Mouse (Mus musculus): ENCODE results near the gene Kalrn. TPM values are rescaled to one million over a fixed set of nuclear protein-coding genes. Genes with fewer than 3 reads are reported as not detected.
A peak's percentile ranks its signal among the peaks of the same experiment; 100 is the strongest.

Gene Kalrn
- polyA plus RNA-seq, 2 experiments, result 8.8 to 11.7 TPM

DNA sequence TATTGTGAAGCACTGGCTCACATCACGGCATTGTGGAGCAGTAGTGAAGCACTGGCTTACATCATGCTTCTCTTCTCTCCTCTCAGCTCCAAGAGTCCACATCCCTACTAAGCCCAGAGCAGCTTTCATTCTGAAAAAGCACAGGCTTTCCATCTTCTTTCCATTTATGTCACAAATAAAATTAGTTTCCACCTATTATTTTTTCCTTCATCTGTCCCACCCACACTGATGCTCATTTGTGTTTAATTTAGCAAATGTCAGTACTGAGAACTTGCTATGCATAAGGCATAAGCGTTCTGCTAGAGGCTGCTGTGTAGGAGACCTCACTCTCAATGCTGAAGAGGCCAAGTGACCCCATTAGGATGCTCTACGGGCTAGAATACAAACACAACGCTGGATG, 333.7 kb downstream of the Kalrn start:
- 81% methylated on average over 4 of the region's 4 CpGs for WGBS
- no peak overlapping the region for H3K4me2 ChIP-seq (replicated peaks; ENCODE audit: low read depth, low read length, severe bottlenecking)
- H3K27ac ChIP-seq (replicated peaks; ENCODE audit: low read depth, low read length), result no peak overlapping the region
- no peak for TF ChIP-seq POLR2A (IDR thresholded peaks at IDR 0.05; ENCODE audit: borderline replicate concordance, extremely low read depth, insufficient read depth, insufficient read length)
- H3K9ac ChIP-seq (ENCODE audit: low read depth, low read length, severe bottlenecking), result no peak overlapping the region
- no peaks in the 10 kb centered on the region for H3K27me3 ChIP-seq (ENCODE audit: control insufficient read depth, insufficient read depth, low read length)
- H3K4me3 ChIP-seq (replicated peaks; ENCODE audit: low read length), result no peak overlapping the region
- H3K9me3 ChIP-seq (ENCODE audit: control insufficient read depth, low read length), result no peaks in the 10 kb centered on the region
- DNase-seq (ENCODE audit: low spot score) (no peak), ATAC-seq (ENCODE audit: low FRiP score, low read depth) (no peak)
- H3K36me3 ChIP-seq (ENCODE audit: control insufficient read depth, insufficient read depth, low read length), result peaks cover 21% of the 10 kb centered on the region
- H3K4me1 ChIP-seq (ENCODE audit: control insufficient read depth, insufficient read depth, low read length), result 0 out of 2 replicates have a peak, but pooled peaks cover 9% of the 10 kb centered on the region

DNA sequence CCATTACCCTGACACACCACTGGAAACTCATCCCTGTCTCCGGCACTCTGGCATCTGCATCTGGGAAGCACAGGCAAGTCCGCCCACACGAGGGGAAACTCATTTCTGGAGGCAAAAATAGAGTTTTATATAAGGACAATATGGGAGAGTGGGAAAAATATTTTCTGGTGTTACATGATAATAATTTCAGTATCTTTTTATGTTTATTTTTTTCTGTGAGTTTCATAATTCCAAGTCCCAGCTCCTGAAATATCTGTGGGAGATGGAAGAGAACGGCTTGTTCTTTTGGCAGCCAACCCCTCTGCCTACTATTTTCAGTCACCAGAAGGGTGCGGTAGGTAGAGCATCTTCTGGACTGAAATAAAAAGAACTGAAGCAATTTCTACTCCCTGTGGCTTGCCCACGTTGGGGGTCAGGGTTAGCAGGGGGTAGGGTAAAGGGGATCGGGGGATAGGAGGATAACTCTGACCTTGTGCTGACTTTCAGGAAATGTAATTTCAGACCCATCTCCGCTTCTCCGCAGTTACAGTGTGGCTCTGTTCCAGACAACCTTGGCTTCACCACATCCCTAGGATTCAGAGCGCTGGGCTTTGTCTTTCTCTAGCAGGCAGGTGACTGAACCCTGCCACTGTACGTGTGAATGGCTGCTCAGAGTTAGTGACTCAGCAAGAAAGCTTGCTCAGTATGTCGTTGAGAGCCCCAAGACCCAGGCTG, 336.3 kb downstream of the Kalrn start:
- Histone ChIP-seq H3K9ac (ENCODE audit: low read depth, low read length, severe bottlenecking) (no peak overlapping the region), H3K4me3 (replicated peaks; ENCODE audit: low read length) (no peak overlapping the region), H3K4me2 (replicated peaks; ENCODE audit: low read depth, low read length, severe bottlenecking) (no peak overlapping the region), H3K9me3 (ENCODE audit: control insufficient read depth, low read length) (no peaks in the 10 kb centered on the region), H3K4me1 (ENCODE audit: control insufficient read depth, insufficient read depth, low read length) (0 out of 2 replicates have a peak, but pooled peaks cover 9% of the 10 kb centered on the region), H3K27me3 (ENCODE audit: control insufficient read depth, insufficient read depth, low read length) (no peaks in the 10 kb centered on the region), H3K36me3 (ENCODE audit: control insufficient read depth, insufficient read depth, low read length) (peaks cover 22% of the 10 kb centered on the region), H3K27ac (replicated peaks; ENCODE audit: low read depth, low read length) (no peak overlapping the region)
- DNase-seq (ENCODE audit: low spot score) (no peak), ATAC-seq (ENCODE audit: low FRiP score, low read depth) (no peak)
- 64% methylated on average over 12 of the region's 12 CpGs for WGBS
- no peak for TF ChIP-seq POLR2A (IDR thresholded peaks at IDR 0.05; ENCODE audit: borderline replicate concordance, extremely low read depth, insufficient read depth, insufficient read length)

DNA sequence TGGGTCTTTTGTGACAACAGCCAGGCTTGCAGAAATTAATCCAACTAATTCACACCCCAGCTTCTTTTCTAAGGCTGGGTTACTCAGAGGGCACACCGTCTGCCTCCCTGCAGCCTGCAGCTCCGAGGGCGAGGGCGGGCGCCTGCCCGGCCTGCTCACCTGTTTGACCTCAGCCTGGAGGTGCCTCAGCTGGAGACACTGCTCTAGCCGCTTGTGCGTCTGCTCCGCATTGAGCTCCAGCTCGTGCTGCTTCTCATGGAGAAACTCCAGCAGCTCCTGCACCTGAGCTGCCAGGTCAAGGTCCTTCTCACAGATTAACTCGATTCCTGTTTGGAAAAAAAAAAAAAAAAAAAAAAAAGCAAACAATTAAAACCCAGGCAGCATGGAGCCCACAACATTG, 338.2 kb downstream of the Kalrn start:
- DNase-seq (ENCODE audit: low spot score) (no peak), ATAC-seq (ENCODE audit: low FRiP score, low read depth) (no peak)
- H3K27me3 ChIP-seq (ENCODE audit: control insufficient read depth, insufficient read depth, low read length), result no peaks in the 10 kb centered on the region
- H3K9me3 ChIP-seq (ENCODE audit: control insufficient read depth, low read length), result no peaks in the 10 kb centered on the region
- no peak for TF ChIP-seq POLR2A (IDR thresholded peaks at IDR 0.05; ENCODE audit: borderline replicate concordance, extremely low read depth, insufficient read depth, insufficient read length)
- 0 out of 2 replicates have a peak, but pooled peaks cover 9% of the 10 kb centered on the region for H3K4me1 ChIP-seq (ENCODE audit: control insufficient read depth, insufficient read depth, low read length)
- H3K4me3 ChIP-seq (replicated peaks; ENCODE audit: low read length), result no peak overlapping the region
- H3K27ac ChIP-seq (replicated peaks; ENCODE audit: low read depth, low read length), result no peak overlapping the region
- WGBS, result 63% methylated on average over 11 of the region's 11 CpGs
- H3K4me2 ChIP-seq (replicated peaks; ENCODE audit: low read depth, low read length, severe bottlenecking), result no peak overlapping the region
- H3K9ac ChIP-seq (ENCODE audit: low read depth, low read length, severe bottlenecking), result no peak overlapping the region
- peaks cover 18% of the 10 kb centered on the region for H3K36me3 ChIP-seq (ENCODE audit: control insufficient read depth, insufficient read depth, low read length)

DNA sequence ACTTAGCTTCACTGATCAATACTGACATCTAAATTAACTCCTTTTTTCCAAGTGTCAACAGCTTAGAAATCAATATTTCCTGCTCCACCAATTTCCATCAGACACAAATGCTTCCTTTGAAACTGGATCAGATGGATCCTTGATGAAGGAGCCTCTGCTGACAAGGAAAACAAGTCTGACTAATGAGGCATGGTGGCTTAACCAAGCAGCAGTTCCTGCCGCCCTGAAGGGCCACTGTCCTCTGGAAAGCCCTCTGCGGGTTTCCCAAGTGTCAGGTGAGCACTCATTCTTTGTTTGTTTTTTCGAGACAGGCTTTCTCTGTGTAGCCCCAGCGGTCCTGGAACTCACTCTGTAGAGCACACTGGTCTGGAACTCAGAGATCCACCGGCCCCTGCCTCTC, 341.4 kb downstream of the Kalrn start:
- Histone ChIP-seq H3K4me1 (ENCODE audit: control insufficient read depth, insufficient read depth, low read length) (0 out of 2 replicates have a peak, but pooled peaks cover 16% of the 10 kb centered on the region), H3K4me3 (replicated peaks; ENCODE audit: low read length) (no peak overlapping the region), H3K4me2 (replicated peaks; ENCODE audit: low read depth, low read length, severe bottlenecking) (no peak overlapping the region), H3K36me3 (ENCODE audit: control insufficient read depth, insufficient read depth, low read length) (peaks cover 13% of the 10 kb centered on the region; the same call in 1 of the 2 replicates), H3K9ac (ENCODE audit: low read depth, low read length, severe bottlenecking) (no peak overlapping the region), H3K27me3 (ENCODE audit: control insufficient read depth, insufficient read depth, low read length) (no peaks in the 10 kb centered on the region), H3K27ac (replicated peaks; ENCODE audit: low read depth, low read length) (no peak overlapping the region), H3K9me3 (ENCODE audit: control insufficient read depth, low read length) (no peaks in the 10 kb centered on the region)
- TF ChIP-seq POLR2A (IDR thresholded peaks at IDR 0.05; ENCODE audit: borderline replicate concordance, extremely low read depth, insufficient read depth, insufficient read length), result no peak
- DNase-seq (ENCODE audit: low spot score) (no peak), ATAC-seq (ENCODE audit: low FRiP score, low read depth) (no peak)
- 50% methylated on average over 5 of the region's 5 CpGs for WGBS

DNA sequence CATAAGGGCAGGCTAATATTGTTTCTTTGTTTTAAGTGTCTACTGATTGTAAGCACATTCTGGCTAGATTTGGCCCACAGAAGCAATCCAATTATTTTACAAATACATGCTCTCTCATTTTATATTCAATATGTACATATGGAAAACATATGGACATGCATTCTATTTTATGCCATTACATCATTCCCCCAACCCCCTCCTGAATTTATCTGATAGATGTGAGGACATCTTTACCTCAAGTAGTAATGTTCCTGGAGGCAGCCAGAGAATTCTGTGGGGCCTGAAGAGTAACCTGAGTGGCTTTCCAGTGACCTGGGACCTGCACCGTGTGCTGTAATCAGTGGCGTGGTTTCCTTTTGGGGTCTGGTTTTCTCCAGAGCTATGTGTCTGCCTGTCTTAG, 342.2 kb downstream of the Kalrn start:
- peaks cover 13% of the 10 kb centered on the region; the same call in 1 of the 2 replicates for H3K36me3 ChIP-seq (ENCODE audit: control insufficient read depth, insufficient read depth, low read length)
- WGBS, result 33% methylated on average over 2 of the region's 2 CpGs
- no peaks in the 10 kb centered on the region for H3K27me3 ChIP-seq (ENCODE audit: control insufficient read depth, insufficient read depth, low read length)
- H3K4me1 ChIP-seq (ENCODE audit: control insufficient read depth, insufficient read depth, low read length), result 0 out of 2 replicates have a peak, but pooled peaks cover 11% of the 10 kb centered on the region
- H3K9ac ChIP-seq (ENCODE audit: low read depth, low read length, severe bottlenecking), result no peak overlapping the region
- H3K27ac ChIP-seq (replicated peaks; ENCODE audit: low read depth, low read length), result no peak overlapping the region
- no peaks in the 10 kb centered on the region for H3K9me3 ChIP-seq (ENCODE audit: control insufficient read depth, low read length)
- TF ChIP-seq POLR2A (IDR thresholded peaks at IDR 0.05; ENCODE audit: borderline replicate concordance, extremely low read depth, insufficient read depth, insufficient read length), result no peak
- no peak overlapping the region for H3K4me3 ChIP-seq (replicated peaks; ENCODE audit: low read length)
- DNase-seq (ENCODE audit: low spot score) (peak; percentile 56), ATAC-seq (ENCODE audit: low FRiP score, low read depth) (no peak)
- H3K4me2 ChIP-seq (replicated peaks; ENCODE audit: low read depth, low read length, severe bottlenecking), result no peak overlapping the region

All from limb, embryonic 14.5 days (tissue).